Mouse (Mus musculus) MEL (cell line): ENCODE measurements at regions not wholly inside any gene's neighbourhood (a gene's known extent, or its start where the extent isn't known, plus 50 kb on each side); places are given as distances from the start of the nearest gene placed in this dataset.

ENCODE experiments used
- DNase-seq: peaks from one replicate; pipeline ENCODE4 v3.0.0; 2011; ENCODE audit warnings: low read depth, low spot score
- H3K27ac ChIP-seq: 2 replicates; pipeline ENCODE4 v1.5.1; 2012; ENCODE audit warnings: low read depth, mild to moderate bottlenecking, control low read depth, low read length, moderate library complexity; ENCODE audit not compliant: control insufficient read depth
- H3K27me3 ChIP-seq, 2 experiments: fragments of 150-350 bp in 1 of 2; sonication (generic) in 1 of 2; 2 replicates each; pipeline ENCODE4 v1.6.1; 2012; ENCODE audit warnings: low read length in 2 of 2, mild to moderate bottlenecking in 2 of 2, improper control_type of control experiment in 1 of 2, moderate library complexity in 1 of 2; ENCODE audit not compliant: insufficient read depth in 2 of 2, control insufficient read depth in 1 of 2
- H3K36me3 ChIP-seq, 2 experiments: 2 replicates each; pipeline ENCODE4 v1.6.1; 2012 to 2014; ENCODE audit warnings: low read length in 2 of 2, improper control_type of control experiment in 1 of 2, inconsistent platforms in 1 of 2, mild to moderate bottlenecking in 1 of 2; ENCODE audit not compliant: insufficient read depth in 2 of 2, control insufficient read depth in 1 of 2
- H3K4me1 ChIP-seq, 2 experiments: fragments of 150-350 bp in 1 of 2; sonication (generic) in 1 of 2; 2 replicates each; pipeline ENCODE4 v1.6.1; 2012; ENCODE audit warnings: low read length in 2 of 2, improper control_type of control experiment in 1 of 2, mild to moderate bottlenecking in 1 of 2; ENCODE audit not compliant: insufficient read depth in 2 of 2, control insufficient read depth in 1 of 2
- H3K4me3 ChIP-seq, 2 experiments: fragments of 150-350 bp in 1 of 2; sonication (generic) in 1 of 2; 2 replicates each; pipeline ENCODE4 v1.5.1; 2012; ENCODE audit warnings: low read depth in 2 of 2, low read length in 2 of 2, mild to moderate bottlenecking in 2 of 2, moderate library complexity in 2 of 2, control low read depth in 1 of 2, improper control_type of control experiment in 1 of 2; ENCODE audit not compliant: control insufficient read depth in 1 of 2, insufficient read depth in 1 of 2
- H3K79me2 ChIP-seq: 2 replicates; pipeline ENCODE4 v1.6.1; 2012; ENCODE audit warnings: mild to moderate bottlenecking, low read length, moderate library complexity; ENCODE audit not compliant: control insufficient read depth, poor library complexity, insufficient read depth
- H3K9ac ChIP-seq: 2 replicates; pipeline ENCODE4 v1.6.1; 2012; ENCODE audit warnings: low read depth, mild to moderate bottlenecking, control low read depth, low read length, moderate library complexity; ENCODE audit not compliant: control insufficient read depth, poor library complexity, severe bottlenecking
- H3K9me3 ChIP-seq: fragments of 150-350 bp; sonication (generic); replicated peaks from 2 replicates; pipeline ENCODE4 v1.6.1; 2012; ENCODE audit warnings: mild to moderate bottlenecking, low read length, improper control_type of control experiment, moderate library complexity; ENCODE audit not compliant: insufficient read depth
- BHLHE40 ChIP-seq: IDR thresholded peaks from 2 replicates; pipeline ENCODE4 v1.6.1; 2012; ENCODE audit warnings: low read depth, mild to moderate bottlenecking, inconsistent platforms, low read length, improper control_type of control experiment, borderline replicate concordance
- CHD1 ChIP-seq: IDR thresholded peaks from 2 replicates; pipeline ENCODE4 v1.6.1; 2012; ENCODE audit warnings: low read depth, mild to moderate bottlenecking, inconsistent platforms, low read length, improper control_type of control experiment
- EP300 ChIP-seq, 2 experiments: IDR thresholded peaks; 2 replicates each; pipeline ENCODE4 v1.6.1; 2011; ENCODE audit warnings: improper control_type of control experiment in 2 of 2, low read length in 2 of 2, low read depth in 1 of 2, mild to moderate bottlenecking in 1 of 2
- GATA1 ChIP-seq: IDR thresholded peaks from 2 replicates; pipeline ENCODE4 v1.6.1; 2011; ENCODE audit warnings: low read depth, low read length, improper control_type of control experiment
- HCFC1 ChIP-seq: IDR thresholded peaks from 2 replicates; pipeline ENCODE4 v1.6.1; 2012; ENCODE audit warnings: low read depth, mild to moderate bottlenecking, inconsistent platforms, low read length, improper control_type of control experiment, moderate library complexity
- MAFK ChIP-seq: IDR thresholded peaks from 2 replicates; pipeline ENCODE4 v1.6.1; 2011; ENCODE audit warnings: low read depth, mild to moderate bottlenecking, low read length, improper control_type of control experiment, borderline replicate concordance
- MEF2A ChIP-seq: IDR thresholded peaks from 2 replicates; pipeline ENCODE4 v1.6.1; 2014; ENCODE audit warnings: low read depth, mild to moderate bottlenecking, inconsistent platforms, low read length, improper control_type of control experiment; ENCODE audit not compliant: poor library complexity, insufficient replicate concordance, severe bottlenecking; ENCODE audit errors: extremely low read depth
- MYC ChIP-seq: IDR thresholded peaks from 2 replicates; pipeline ENCODE4 v1.6.1; 2011; ENCODE audit warnings: low read depth, mild to moderate bottlenecking, low read length, improper control_type of control experiment, moderate library complexity
- NRF1 ChIP-seq: IDR thresholded peaks from 2 replicates; pipeline ENCODE4 v1.6.1; 2014; ENCODE audit warnings: low read depth, mild to moderate bottlenecking, inconsistent platforms, low read length, improper control_type of control experiment, moderate library complexity; ENCODE audit not compliant: poor library complexity, insufficient read depth, severe bottlenecking
- POLR2AphosphoS2 ChIP-seq: IDR thresholded peaks from 2 replicates; pipeline ENCODE4 v1.6.1; 2011; ENCODE audit warnings: low read length, improper control_type of control experiment
- RAD21 ChIP-seq: IDR thresholded peaks from 2 replicates; pipeline ENCODE4 v1.6.1; 2011; ENCODE audit warnings: mild to moderate bottlenecking, low read depth, low read length, improper control_type of control experiment
- RCOR1 ChIP-seq: IDR thresholded peaks from 2 replicates; pipeline ENCODE4 v1.6.1; 2012; ENCODE audit warnings: low read depth, mild to moderate bottlenecking, inconsistent platforms, low read length, improper control_type of control experiment
- TAL1 ChIP-seq: IDR thresholded peaks from 2 replicates; pipeline ENCODE4 v1.6.1; 2012; ENCODE audit warnings: mild to moderate bottlenecking, inconsistent platforms, low read length, moderate library complexity, mixed read lengths
- TCF12 ChIP-seq: IDR thresholded peaks from 2 replicates; pipeline ENCODE4 v1.6.1; 2014; ENCODE audit warnings: low read depth, mild to moderate bottlenecking, inconsistent platforms, low read length, improper control_type of control experiment, moderate library complexity
- UBTF ChIP-seq: IDR thresholded peaks from 2 replicates; pipeline ENCODE4 v1.6.1; 2012; ENCODE audit warnings: low read depth, mild to moderate bottlenecking, inconsistent platforms, low read length, improper control_type of control experiment, moderate library complexity, borderline replicate concordance; ENCODE audit not compliant: insufficient read depth
- USF1 ChIP-seq: IDR thresholded peaks from 2 replicates; pipeline ENCODE4 v1.6.1; 2014; ENCODE audit warnings: low read depth, mild to moderate bottlenecking, inconsistent platforms, low read length, improper control_type of control experiment, moderate library complexity
- ZC3H11A ChIP-seq: IDR thresholded peaks from 2 replicates; pipeline ENCODE4 v1.6.1; 2012; ENCODE audit warnings: low read depth, mild to moderate bottlenecking, inconsistent platforms, low read length, improper control_type of control experiment
- ZNF384 ChIP-seq: IDR thresholded peaks from 2 replicates; pipeline ENCODE4 v1.6.1; 2012; ENCODE audit warnings: low read depth, mild to moderate bottlenecking, inconsistent platforms, low read length, improper control_type of control experiment

GRCm38 (mm10) chr1:97004027-97004426, 124.1 kb downstream of the Slco6c1 start:
- Histone ChIP-seq H3K27me3 (no peaks in the 10 kb centered on the region), H3K4me1 (peaks cover 0 to 2% of the 10 kb centered on the region in 2 experiments; a peak in 1 of 4 replicates), H3K9ac (no peak overlapping the region), H3K79me2 (no peaks in the 10 kb centered on the region), H3K4me3 (no peak overlapping the region), H3K9me3 (no peaks in the 10 kb centered on the region), H3K27ac (no peak overlapping the region), H3K36me3 (peaks cover 0 to 3% of the 10 kb centered on the region in 2 experiments; a peak in 2 of 4 replicates)
- TF ChIP-seq ZNF384 (peak; percentile 35; the same call in 1 of the 2 replicates), USF1 (no peak), ZC3H11A (no peak), TAL1 (no peak), HCFC1 (no peak), NRF1 (no peak), MYC (no peak), EP300 (IDR thresholded peaks at IDR 0.05; ENCODE audit: low read depth in 1 of 2, low read length in 2 of 2) (peak in 1 of 2 experiments; percentile 52; a peak in 1 of 4 replicates), POLR2AphosphoS2 (no peak), RCOR1 (0 out of 2 replicates have a peak, but pooled peaks have one; percentile 31), MEF2A (no peak), CHD1 (no peak), TCF12 (peak; percentile 66; the same call in 1 of the 2 replicates), BHLHE40 (no peak), GATA1 (0 out of 2 replicates have a peak, but pooled peaks have one; percentile 14), UBTF (no peak), MAFK (no peak), RAD21 (no peak)
- no peak for DNase-seq
